Mouse (Mus musculus) c-Kit-negative CD71-positive TER-119-positive erythroid progenitor cells, embryonic 14.5 days (primary cell): ENCODE results near the gene Ap5m1.
"Not testable (repeated sequence)": the region's sequence is repeated elsewhere in the genome, so short reads cannot be mapped to it uniquely, and the experiment has no call there.

Experiments used
- DNase-seq: peaks from one replicate; pipeline ENCODE4 v3.0.0-alpha.2; 2013; ENCODE audit warnings: low read depth, low spot score

Ap5m1 gene

DNA sequence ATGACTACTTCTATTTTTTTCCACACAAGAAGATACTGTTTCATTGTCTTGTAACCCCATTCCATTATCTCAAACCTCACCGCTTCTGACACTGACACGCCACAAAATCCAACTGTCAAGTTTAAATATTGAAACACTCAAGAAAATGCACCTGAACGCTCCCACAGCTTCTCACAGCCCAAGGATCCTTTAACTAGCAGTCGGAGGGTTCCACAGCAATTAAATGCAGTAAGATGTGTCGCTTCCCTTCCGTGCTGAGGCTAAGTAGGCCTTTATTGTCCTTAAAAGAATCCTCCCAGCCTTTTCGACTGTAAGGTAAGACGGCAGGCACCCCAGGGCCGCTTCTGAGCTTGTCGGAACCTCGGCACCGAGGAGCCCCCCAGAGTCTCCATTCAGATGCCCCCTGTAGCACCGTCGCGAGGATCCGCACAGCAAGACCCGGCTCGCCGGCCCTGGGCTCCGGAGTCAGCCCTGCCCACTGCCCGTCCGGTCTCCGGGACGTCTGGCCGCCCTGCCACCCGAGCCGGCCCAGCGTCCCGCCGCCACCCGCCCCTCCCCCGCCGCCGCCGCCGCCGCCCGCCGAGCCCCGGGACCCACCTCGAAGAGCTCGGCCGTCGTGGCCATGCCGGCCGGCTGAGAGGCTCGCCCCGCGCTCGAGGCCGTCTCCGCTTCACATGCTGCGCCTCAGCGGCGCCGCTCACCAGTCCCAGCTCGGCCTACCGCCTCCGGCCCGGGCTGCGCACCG lies at the start of gene Ap5m1:
TSS of gene Ap5m1 (plus strand) at position 569 of the 745 bp plus-strand sequence.
- peak; percentile 32 for DNase-seq

DNA sequence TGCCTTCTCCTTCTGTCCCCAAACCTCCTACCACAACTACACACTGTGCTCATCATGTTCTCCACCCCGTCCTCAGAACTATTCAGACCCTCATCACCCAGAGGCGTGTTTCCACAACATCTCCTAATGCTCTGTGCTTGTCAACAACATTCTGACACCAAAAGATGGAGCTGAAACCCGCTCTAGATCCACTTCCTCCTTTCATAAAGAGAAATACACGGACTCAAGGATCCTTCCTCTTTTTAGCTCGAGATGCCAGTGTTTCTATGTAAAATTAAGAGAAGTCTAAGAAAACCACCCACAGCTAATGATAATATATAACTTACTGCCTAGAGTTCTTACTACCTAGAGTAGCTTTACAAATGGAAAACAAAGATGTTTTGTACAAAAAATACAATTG lies 46.1 kb upstream of the Ap5m1 start:
- no peak for DNase-seq

DNA sequence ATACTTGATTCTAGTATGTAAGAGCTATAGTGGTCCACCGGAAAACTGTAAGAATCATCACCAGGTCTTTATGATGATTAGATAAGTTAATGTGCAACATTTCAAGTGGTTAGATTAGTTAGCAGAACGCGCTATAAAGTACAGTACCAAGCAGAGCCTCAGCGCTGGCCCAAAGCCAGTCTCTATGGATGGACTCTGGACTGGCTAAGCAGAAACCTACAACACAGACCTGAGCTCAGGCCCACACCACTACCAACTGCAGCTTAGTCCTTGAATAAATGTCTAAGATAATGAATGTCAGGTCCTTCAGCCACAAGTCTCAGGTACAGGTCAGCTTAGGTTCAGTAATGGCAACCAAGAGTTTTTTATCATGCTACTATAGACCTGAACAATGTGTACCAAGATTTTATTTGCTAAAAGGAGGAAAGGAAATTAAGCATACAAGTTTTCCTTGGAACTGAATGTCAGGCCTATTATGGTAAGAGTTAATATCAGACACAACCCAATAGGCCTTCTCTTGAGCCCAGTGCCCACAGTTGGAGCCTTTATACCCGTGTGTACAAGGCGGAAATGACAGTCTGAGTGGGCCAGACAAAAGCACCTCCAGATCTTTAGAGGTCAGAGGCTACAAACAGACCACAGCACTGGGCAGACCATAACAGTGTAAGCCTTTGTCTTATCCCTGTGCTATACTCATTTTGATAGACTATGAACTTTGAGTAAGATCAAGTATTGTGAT lies 38.7 kb upstream of the Ap5m1 start:
- DNase-seq: no peak

DNA sequence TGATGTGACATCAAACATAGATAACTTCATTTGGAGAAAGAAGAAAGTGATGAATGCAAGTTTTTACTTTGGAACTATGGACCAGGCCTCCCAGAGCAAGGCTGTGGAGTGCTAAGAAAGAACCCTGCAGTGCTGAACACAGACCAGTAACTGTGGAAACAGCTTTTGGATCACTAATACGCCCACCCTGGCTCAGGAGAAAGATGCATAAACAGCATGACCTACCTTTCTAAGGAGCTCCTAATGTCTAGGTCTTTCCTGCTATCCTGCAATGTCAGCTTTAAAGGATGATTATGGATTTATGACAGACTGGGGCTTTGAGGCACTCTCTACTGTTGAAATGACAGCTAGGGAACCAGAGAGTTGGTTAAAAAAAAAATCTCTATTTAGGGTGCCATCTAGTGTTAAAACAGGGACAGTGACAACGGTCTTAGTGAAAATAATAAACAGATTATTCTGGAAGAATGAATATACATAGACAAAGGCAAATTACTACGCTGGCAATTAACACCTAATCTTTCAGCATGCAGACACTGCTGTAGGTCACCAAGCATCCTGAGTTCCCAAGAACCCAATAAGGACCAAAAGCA lies 38.0 kb upstream of the Ap5m1 start:
- no peak for DNase-seq

DNA sequence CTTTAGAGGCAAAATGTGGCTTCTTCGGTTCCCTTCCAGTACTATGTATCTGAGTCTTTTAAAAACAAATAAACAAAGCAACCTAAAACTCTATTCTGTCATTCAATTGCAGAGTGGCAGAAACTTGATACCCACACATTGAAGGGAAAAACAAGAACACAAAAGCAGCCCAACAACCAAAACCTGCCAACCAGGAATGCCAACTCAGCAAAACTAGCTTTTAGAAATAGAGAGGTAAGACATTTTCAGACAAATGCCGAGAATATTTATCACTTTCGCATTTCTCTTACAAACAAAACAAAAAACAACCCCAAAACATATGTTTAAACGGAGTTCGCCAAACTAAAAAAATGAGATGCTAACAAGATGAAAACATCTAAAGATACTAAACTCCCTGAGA lies 36.9 kb upstream of the Ap5m1 start:
- no peak for DNase-seq

DNA sequence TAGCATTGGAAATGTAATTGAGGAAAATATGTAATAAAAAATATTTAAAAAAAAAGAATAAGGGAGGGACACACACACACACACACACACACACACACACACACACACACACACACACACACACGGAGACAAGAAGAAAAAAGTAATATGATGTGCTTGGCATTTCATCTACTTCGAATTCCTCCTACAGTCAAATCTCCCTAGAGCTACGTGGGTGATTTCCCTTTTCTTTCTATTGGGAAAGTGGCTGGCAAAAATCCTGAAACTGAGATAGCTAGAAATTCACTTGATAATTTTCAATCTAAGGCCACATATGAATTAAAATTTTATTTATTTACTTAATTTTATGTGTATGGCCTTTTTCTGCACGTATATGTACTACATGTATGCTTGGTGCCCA lies 20.3 kb upstream of the Ap5m1 start:
- no peak for DNase-seq

DNA sequence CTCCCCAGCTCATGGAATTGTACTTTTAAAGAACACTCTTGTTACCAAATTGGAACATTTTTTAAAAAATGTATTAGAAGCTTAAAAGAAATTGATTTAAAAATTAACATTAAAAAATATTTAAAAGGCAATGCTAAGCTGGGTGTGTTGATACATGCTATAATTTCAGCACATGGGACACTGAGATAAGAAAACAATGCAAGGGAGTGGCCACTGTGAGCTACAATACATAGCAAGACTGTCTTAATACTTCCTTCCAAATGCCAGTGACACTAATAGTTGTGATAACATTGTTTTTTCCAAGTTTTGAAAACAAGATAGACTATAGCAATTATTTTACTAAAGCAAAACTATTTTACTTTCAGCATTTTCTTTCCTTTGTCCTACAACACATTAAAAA lies 16.4 kb upstream of the Ap5m1 start:
- DNase-seq: no peak

DNA sequence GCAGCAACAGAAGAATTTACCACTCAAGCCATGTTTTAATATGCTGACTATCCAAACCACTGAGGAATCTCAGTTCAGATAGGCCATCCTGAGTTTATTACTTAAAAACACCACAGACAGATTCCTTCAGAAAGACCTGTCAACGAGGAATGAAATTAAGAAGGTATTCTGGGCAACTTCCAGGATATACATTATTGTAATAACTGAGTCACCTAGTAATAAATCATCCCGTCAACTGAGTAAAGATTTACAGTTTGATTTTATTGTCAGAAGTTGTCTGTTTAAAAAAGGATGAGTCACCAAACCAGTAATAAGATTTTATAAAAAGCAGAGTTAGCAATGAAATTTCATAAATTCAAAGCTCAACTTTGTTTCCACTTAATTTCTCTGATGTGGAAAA lies 2.1 kb upstream of the Ap5m1 start:
- no peak for DNase-seq

DNA sequence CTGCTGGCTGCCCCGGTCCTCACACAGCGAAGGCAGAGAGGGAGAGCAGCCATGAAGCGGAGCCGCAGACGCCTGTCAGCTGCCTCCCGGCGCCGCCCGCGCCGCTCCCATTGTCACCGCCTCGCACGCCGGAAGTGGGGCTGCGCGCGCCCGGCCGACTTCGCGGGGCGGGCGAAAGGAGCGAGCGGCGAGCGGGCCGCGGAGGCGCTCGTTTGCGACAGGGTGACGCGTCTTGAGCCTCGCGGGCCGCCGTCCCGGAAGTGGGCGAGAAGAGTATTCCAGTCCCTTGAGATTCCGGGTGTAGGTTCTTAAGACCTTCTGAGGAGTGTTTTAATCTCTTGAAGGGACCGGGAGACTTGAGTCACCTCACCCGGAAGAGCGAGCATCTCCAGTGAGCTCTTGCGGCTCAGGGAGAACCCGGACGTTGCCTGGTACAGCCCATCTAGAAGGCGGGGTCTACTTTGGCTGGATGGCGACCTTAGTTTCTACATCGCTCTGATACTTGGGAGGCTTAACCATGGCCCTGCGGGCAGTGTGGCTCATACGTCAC lies 452 bp downstream of the Ap5m1 start, which contains the start of gene Exoc5:
TSS of gene Exoc5 (minus strand) at position 380 of the 550 bp plus-strand sequence.
- DNase-seq: peak; percentile 89

DNA sequence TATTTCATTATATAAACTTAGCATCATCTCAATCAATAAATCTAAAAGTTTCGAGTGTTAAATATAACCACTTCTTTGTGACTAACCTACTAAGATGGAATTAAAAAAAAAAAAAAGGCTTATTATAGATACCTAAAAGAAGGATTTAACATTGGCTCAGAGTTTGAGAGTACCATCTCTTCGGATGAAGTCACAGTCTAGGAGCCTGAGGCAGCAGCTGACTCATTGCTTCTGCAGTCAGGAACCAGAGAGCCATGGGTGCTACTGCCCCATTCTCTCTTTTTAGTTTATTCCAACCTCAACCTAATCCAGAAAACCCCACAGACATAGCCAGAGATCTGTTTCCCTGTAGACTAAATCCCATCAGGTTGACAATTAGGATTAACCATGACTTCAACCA lies 6.9 kb downstream of the Ap5m1 start:
- no peak for DNase-seq

DNA sequence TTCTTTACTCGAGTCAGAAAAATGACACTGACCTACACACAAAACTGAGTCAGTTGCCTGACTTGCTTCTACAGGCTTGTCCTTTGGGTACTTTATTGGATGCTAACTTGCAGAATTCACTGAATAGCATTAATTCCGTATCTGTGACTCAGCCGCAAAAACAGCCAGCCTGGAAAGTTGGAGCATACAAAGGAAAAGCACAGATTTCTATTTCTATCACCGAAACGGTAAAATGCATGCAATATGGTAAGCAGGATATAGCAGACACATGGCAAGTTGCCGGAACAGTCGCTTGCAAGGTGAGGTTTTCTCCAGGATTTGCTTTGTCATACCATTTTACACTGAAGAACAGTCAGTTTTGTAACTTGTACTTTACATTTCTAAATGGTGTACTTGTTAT lies 8.0 kb downstream of the Ap5m1 start:
- DNase-seq: no peak

DNA sequence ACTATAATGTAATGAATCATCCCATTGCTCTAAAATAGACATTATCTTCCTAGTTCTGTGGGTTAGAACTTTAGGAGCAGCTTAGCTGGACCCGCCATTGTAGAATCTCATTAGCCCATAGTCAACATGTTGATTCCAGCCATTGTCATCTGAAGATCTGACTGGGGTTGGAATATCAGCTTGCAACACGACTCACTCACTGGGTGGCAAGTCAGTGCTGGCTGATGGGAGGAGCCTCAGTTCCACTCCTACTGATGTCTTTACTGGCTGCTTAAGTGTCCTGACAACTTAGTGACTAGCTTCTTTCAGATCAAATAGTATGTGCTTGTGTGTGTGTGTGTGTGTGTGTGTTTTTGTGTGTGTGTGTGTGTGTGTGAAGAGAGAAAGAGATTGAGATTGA lies 8.5 kb downstream of the Ap5m1 start:
- DNase-seq: no peak

DNA sequence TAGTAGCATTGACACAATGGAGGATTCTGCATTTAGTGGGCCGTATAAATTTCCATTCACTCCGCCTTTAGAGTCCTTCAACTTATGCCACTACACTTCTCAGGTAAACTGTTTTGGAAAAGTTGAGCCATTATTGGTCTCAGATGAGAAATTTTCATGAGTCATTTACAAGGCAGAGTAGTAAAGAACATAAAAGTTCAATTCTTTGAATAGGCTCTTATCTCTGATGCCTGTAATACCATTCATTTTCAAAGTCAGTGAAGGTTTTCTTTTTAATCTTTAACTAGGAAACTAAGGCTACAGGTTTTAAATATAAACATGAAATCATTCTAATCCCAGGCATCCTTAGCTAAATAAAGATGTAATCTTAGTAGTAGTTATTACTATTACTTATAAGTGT lies 12.9 kb downstream of the Ap5m1 start:
- DNase-seq: no peak

DNA sequence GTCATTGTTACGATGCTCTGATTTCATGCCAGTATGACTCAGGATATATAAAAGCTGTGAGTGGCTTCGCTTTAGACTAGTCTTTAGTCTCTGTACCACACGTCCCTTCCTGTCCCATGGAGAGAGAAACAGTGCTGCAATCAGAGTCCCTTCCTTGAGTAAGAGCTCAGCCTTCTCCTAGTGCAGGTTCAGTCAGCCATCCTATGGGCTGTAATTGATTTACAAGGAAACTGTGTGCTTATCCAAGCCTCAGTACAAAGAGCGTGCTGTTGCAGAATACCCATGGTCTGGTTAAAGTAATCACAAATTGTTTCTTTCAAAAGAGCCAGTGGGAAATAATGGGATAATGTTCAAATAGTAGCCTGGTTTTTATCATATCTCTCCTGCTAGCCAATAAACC lies 20.6 kb downstream of the Ap5m1 start:
- DNase-seq: no peak

DNA sequence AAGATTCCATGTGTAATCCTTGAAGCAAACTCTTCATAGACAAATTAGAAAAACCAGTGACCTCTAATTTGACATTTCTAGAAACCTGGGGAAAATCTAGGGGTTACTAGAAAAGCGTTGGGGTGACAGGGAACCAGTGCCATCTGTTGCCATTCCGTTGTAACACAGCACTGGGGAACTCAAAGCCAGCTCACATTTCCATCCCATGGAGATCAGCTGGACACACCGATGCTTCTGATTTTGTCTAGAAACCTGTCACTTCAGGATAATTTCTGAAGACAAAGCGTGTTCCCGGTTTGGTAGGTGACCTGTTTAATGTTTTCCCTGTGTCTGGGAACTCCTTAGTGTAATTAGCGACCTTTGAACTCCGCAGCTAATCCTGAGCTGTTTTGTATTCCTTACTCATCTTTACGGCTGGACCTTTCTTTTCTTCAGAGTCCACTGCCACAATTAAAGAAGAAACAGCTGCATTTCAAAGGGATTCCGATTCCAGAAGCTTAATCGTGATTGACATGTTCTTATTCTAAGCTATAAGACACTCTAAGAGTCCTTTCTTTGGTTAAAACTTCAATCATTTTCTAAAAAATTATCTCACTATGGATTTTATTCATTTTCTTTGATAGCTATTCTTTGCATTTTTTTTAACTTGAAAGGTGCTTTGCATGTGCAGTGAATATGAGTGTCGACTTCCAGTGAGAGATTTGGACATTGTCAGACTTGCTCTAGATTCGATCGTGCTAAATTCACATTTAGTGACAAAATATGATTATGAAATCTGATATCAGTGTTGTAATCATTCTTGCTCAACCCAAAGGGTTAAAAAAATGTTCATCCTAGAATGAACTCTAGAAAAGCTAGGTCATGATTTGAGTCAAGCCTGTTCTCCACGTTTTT lies 22.5 kb downstream of the Ap5m1 start:
- DNase-seq: no peak

DNA sequence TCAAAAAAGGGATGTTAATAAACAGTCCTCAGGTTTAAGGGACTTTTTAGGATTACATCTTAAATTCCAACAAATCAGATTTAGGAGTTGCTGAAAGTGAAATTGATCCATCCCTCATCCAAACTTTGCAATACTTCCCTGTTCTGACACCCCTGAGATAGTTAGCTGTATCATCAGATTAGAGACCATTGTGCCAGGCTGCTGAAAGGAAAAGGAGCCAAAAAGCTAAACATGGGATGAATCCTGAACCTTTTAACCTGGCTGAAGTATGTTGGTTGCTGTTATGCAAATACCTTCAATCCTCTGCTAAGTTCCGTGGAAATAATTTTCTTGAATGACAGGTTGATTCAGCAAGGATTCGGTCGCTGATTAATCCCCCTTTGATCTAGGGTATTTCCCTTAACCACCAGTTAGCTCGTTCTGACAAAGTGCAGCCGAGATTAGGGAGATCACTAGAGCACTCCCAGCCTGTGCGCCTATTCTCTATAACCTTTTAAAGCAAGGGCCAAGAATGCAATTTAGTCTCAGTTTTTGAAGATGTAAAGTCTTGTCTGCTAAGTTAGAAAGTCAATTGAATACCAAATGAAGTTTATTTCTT lies 23.7 kb downstream of the Ap5m1 start:
- no peak for DNase-seq

DNA sequence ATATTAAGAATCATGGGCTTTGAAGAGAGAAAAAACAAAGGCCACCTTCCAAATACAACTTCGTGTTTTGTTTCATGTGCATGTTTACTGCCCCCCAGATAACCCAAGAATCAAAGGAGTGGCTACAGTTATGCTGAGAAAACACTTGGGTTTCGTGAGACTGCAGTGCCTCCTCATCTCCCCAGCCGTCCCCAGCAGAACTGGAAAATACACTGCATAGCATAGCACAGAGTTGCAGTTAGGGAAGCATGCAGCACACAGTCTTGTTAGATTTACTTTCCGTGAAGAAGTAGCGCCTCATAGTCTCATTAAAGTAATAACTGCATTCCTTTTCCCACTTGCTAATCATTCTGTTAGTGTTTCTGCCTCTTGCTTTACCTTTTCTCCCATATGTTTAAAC lies 24.2 kb downstream of the Ap5m1 start:
- DNase-seq: no peak

DNA sequence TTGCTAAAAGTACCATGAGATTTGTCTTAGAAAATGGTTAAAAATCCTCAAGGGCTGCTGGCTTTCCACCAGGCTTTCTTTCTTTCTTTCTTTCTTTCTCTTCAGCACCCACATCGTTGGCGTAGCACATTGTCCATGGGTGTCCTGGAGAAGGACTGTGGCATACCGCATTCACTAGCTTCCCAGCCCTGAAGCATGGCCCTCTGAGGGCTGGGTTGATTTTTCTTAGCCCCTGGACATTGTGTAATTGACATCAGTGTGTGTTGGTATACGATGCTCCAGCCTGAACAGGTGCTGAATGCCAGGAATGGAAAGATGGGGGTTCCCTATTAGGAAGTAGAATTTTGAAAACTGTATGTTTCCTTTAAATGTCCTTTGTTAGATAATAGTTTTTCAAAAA lies 25.4 kb downstream of the Ap5m1 start:
- DNase-seq: no peak

DNA sequence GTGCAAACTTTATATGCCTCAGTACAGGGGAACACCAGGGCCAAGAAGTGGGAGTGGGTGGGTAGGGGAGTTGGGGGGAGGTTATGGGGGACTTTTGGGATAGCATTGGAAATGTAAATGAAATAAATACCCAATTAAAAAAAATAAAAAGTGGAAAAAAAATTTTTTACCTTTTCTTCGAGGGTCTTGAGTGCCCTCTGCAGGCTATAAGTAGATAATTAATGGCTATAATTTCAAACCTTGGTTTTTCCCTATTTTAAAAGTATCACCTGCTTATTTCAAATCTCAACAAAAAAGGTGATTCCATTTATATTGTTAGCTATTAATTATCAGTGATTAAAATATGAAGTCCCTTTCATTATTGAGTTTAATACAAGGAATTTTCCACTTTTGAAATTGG lies 25.9 kb downstream of the Ap5m1 start:
- not testable (repeated sequence) for DNase-seq

DNA sequence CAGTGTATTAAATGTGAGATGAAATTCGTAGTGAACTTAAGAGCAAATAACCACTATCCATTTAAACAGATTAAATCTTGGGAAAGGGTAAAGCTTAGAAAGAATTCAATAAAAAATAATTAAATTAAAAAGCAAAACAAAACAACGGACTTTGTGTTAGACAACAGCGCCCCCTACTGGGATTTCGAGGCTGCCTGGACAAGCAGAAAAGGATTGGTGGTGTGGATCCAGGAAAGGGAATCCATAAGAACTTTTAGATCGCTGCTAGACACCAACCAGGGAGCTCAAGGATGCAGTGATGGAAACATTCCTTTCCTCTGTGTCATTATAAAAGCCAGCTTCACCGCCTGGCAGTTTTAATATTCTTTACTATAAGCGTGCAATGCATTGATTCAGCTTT lies 52.5 kb downstream of the Ap5m1 start:
- peak; percentile 30 for DNase-seq

DNA sequence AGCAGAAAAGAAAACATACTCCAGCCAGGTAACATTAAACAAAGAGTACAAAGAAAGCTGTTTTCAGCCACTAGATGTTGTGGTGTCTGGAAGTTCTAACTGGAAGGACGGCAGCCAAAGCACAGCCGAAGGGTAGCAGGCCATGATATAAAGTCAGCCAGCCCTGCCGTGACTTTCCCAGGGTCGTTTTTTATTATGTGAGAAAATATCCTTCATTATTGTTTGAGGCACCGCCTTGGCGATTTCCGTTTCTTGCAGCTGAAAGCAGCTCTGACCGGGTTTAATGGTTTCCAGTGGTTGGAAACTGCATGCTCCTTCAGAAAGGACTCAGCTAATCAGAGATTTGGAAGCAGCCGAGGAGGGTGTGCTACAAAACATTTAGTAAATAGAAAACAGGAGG lies 55.8 kb downstream of the Ap5m1 start:
- DNase-seq: no peak
